Mouse (Mus musculus) retina, postnatal 7 days (tissue): ENCODE data around the gene Pi16.

Experiments
- DNase-seq: peaks from one replicate; pipeline ENCODE4 v3.0.0-alpha.2; 2012; ENCODE audit warnings: low read depth, low spot score

Gene Pi16

GRCm38 (mm10) chr17:29304376-29305057, 13.0 kb upstream of the Pi16 start:
- no peak for DNase-seq

GRCm38 (mm10) chr17:29305058-29305806, 12.2 kb upstream of the Pi16 start:
- DNase-seq = no peak

GRCm38 (mm10) chr17:29305871-29306270, 11.6 kb upstream of the Pi16 start:
- DNase-seq = no peak

- DNase-seq = no peak
Observed at GRCm38 (mm10) chr17:29310056-29310623, 7.3 kb upstream of the Pi16 start.

- no peak for DNase-seq
Observed at GRCm38 (mm10) chr17:29311602-29312001, 5.9 kb upstream of the Pi16 start.

GRCm38 (mm10) chr17:29312082-29312481, 5.4 kb upstream of the Pi16 start:
- no peak for DNase-seq

- DNase-seq = no peak
Observed at GRCm38 (mm10) chr17:29313300-29313699, 4.2 kb upstream of the Pi16 start.

- DNase-seq = no peak
Observed at GRCm38 (mm10) chr17:29315672-29316465, 1.6 kb upstream of the Pi16 start.

GRCm38 (mm10) chr17:29316891-29317290, 589 bp upstream of the Pi16 start:
- DNase-seq = no peak

GRCm38 (mm10) chr17:29318731-29319250, 1.3 kb downstream of the Pi16 start:
- DNase-seq = no peak

GRCm38 (mm10) chr17:29319476-29319875, 2.0 kb downstream of the Pi16 start:
- no peak for DNase-seq

- DNase-seq = no peak
Observed at GRCm38 (mm10) chr17:29319881-29320639, 2.6 kb downstream of the Pi16 start.

GRCm38 (mm10) chr17:29321765-29322602, 4.5 kb downstream of the Pi16 start:
- DNase-seq = no peak

- DNase-seq = no peak
Observed at GRCm38 (mm10) chr17:29322603-29322962, 5.1 kb downstream of the Pi16 start.

- no peak for DNase-seq
Observed at GRCm38 (mm10) chr17:29323625-29324024, 6.1 kb downstream of the Pi16 start.

- no peak for DNase-seq
Observed at GRCm38 (mm10) chr17:29325831-29326230, 8.4 kb downstream of the Pi16 start.

GRCm38 (mm10) chr17:29326531-29327529, 9.3 kb downstream of the Pi16 start:
- DNase-seq = no peak

- no peak for DNase-seq
Observed at GRCm38 (mm10) chr17:29327691-29328090, 10.2 kb downstream of the Pi16 start.

GRCm38 (mm10) chr17:29330221-29330620, 12.7 kb downstream of the Pi16 start:
- no peak for DNase-seq
